8 mouse cellular contexts compared by ENCODE assay signal in the genomic region with DNA sequence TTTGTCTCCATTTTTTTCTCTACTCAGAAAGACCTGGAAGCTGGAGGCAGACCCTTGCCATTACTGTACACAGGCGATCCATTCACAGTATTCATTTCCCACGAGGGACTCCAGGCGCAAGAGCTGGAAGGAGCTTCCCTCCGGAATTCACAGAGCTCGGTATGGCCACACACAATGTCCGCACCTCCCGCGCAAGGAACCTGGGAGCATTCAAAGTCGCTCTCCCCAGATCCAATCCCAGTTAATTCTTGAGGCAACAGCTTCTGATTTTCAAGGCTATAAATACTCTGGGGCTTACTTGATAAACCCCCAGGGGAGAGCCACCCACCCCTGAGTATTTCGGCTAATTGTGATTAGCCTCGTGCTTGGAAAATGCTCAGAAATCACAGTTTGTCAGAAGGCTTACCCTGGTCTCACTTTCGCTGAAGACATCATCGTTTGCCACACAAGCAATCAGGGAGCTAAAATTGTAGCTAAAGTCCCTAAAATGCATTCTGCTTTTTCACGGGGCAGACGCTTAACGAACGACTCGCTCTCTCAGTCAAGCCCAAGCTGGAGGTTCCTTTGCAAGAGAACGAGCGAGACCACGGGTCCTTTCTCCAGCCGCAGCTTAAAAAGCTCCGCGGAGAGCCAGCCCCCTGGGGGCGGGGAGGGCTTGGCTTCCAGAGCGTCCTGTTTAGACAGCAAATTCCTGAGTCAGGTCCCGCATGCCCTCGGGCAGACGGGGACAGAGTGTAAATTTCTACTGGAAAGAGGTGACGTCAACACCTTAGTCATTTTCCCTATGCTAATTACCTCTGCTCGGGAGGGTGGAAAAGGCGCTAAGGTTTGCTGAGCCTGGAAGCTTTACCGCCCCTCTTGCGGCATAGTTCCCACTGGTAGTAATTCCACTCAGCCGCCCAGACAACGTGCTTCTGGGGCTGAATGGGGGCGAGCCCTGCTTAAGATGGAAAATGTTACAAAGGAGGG. TPM values are rescaled to one million over a fixed set of nuclear protein-coding genes. Genes with fewer than 3 reads are reported as not detected.
A peak's percentile ranks its signal among the peaks of the same experiment; 100 is the strongest.
DNase-seq lines count a peak whose midpoint lies in the region; ATAC-seq and TF ChIP-seq lines count a peak whose summit lies in the region.

No protein-coding gene starts in this region.

- peak overlapping the region; percentile 35 for H3K4me3 ChIP-seq in forebrain, embryonic 14.5 days (ENCODE audit: low read depth, low read length)
- peak overlapping the region; percentile 55 for H3K4me3 ChIP-seq in heart, postnatal 0 days (ENCODE audit: low read depth, low read length)
- peak overlapping the region; percentile 38 for H3K4me3 ChIP-seq in liver, embryonic 13.5 days (replicated peaks)
- H3K4me3 ChIP-seq in neural tube, embryonic 11.5 days (ENCODE audit: low read depth, low read length) = peak overlapping the region; percentile 27
- no peak overlapping the region for H3K4me3 ChIP-seq in thymus, adult 2 months (ENCODE audit: control insufficient read depth, insufficient read depth, low read length)

- DNase-seq in forebrain, embryonic 14.5 days (ENCODE audit: low spot score) = peak; percentile 94
- DNase-seq in heart, postnatal 0 days (ENCODE audit: low spot score) = peak; percentile 97
- DNase-seq in kidney, postnatal 25 days = peak; percentile 93 to 98
- peak; percentile 17 for DNase-seq in liver, embryonic 13.5 days
- peak; percentile 91 for DNase-seq in neural tube, embryonic 11.5 days (ENCODE audit: low spot score)
- peak; percentile 4 for DNase-seq in thymus, adult 2 months

- peak overlapping the region; percentile 55; the same call in 1 of the 2 replicates for H3K27ac ChIP-seq in forebrain, embryonic 14.5 days (ENCODE audit: low read depth, low read length)
- peak overlapping the region; percentile 94 for H3K27ac ChIP-seq in heart, postnatal 0 days (ENCODE audit: low read depth)
- H3K27ac ChIP-seq in liver, embryonic 13.5 days = no peak overlapping the region
- H3K27ac ChIP-seq in neural tube, embryonic 11.5 days (ENCODE audit: low read depth, low read length) = 0 out of 2 replicates have a peak overlapping the region, but pooled peaks have one; percentile 24
- H3K27ac ChIP-seq in thymus, adult 2 months (ENCODE audit: control insufficient read depth, insufficient read depth, low read length) = no peak overlapping the region

- peak overlapping the region; percentile 59 for H3K9ac ChIP-seq in forebrain, embryonic 14.5 days (ENCODE audit: low read length)
- peak overlapping the region; percentile 85 for H3K9ac ChIP-seq in heart, postnatal 0 days (replicated peaks; ENCODE audit: low read depth, low read length)
- H3K9ac ChIP-seq in liver, embryonic 13.5 days = peak overlapping the region; percentile 37
- peak overlapping the region; percentile 54 for H3K9ac ChIP-seq in neural tube, embryonic 11.5 days (ENCODE audit: low read length)

- peak overlapping the region; percentile 80 for H3K4me2 ChIP-seq in forebrain, embryonic 14.5 days (ENCODE audit: low read length)
- peak overlapping the region; percentile 69 for H3K4me2 ChIP-seq in heart, postnatal 0 days (ENCODE audit: low read depth, low read length)
- peak overlapping the region; percentile 60 for H3K4me2 ChIP-seq in liver, embryonic 13.5 days
- peak overlapping the region; percentile 67 for H3K4me2 ChIP-seq in neural tube, embryonic 11.5 days (ENCODE audit: low read depth)

- peak; percentile 90 for TF ChIP-seq EP300 in heart, postnatal 0 days (IDR thresholded peaks at IDR 0.05; ENCODE audit: low read depth)

- peak; percentile 70 for ATAC-seq in CD4-positive, CD25-positive, alpha-beta regulatory T cell, adult 4 months
- ATAC-seq in cerebellum, adult (ENCODE audit: insufficient number of reproducible peaks, low FRiP score, low TSS enrichment) = peak; percentile 62
- peak; percentile 90 for ATAC-seq in forebrain, embryonic 14.5 days
- peak; percentile 89 for ATAC-seq in heart, postnatal 0 days (ENCODE audit: insufficient read depth, low read depth)
- ATAC-seq in liver, embryonic 13.5 days (ENCODE audit: low read depth) = peak; percentile 50
- peak; percentile 86 for ATAC-seq in neural tube, embryonic 11.5 days (ENCODE audit: insufficient read depth, low FRiP score, low TSS enrichment)

- no peaks in the 10 kb centered on the region for H3K27me3 ChIP-seq in forebrain, embryonic 14.5 days (replicated peaks; ENCODE audit: control insufficient read depth, insufficient read depth, low read length)
- H3K27me3 ChIP-seq in heart, postnatal 0 days (ENCODE audit: control insufficient read depth, insufficient read depth, low read length) = no peaks in the 10 kb centered on the region
- H3K27me3 ChIP-seq in liver, embryonic 13.5 days = peaks cover 52% of the 10 kb centered on the region
- H3K27me3 ChIP-seq in neural tube, embryonic 11.5 days (ENCODE audit: control insufficient read depth, insufficient read depth, low read length) = no peaks in the 10 kb centered on the region
- H3K27me3 ChIP-seq in thymus, adult 2 months (ENCODE audit: control insufficient read depth, insufficient read depth, low read length) = peaks cover 4% of the 10 kb centered on the region

- WGBS in forebrain, embryonic 14.5 days = under 1% methylated on average over 37 of the region's 37 CpGs
- WGBS in heart, postnatal 0 days = under 1% methylated on average over 37 of the region's 37 CpGs
- WGBS in liver, embryonic 13.5 days (ENCODE audit: insufficient replicate concordance) = 3% methylated on average over 37 of the region's 37 CpGs
- WGBS in neural tube, embryonic 11.5 days = under 1% methylated on average over 37 of the region's 37 CpGs
- WGBS in thymus, adult 2 months = 8% methylated on average over 37 of the region's 37 CpGs

- H3K36me3 ChIP-seq in forebrain, embryonic 14.5 days (ENCODE audit: control insufficient read depth, insufficient read depth, low read length) = peaks cover 24% of the 10 kb centered on the region
- H3K36me3 ChIP-seq in heart, postnatal 0 days (replicated peaks; ENCODE audit: control insufficient read depth, insufficient read depth, low read length) = peaks cover 25% of the 10 kb centered on the region
- peaks cover 20% of the 10 kb centered on the region for H3K36me3 ChIP-seq in liver, embryonic 13.5 days
- H3K36me3 ChIP-seq in neural tube, embryonic 11.5 days (ENCODE audit: control insufficient read depth, insufficient read depth, low read length) = no peaks in the 10 kb centered on the region; the same call in 1 of the 2 replicates
- H3K36me3 ChIP-seq in thymus, adult 2 months (ENCODE audit: control insufficient read depth, insufficient read depth, low read length) = no peaks in the 10 kb centered on the region

- H3K4me1 ChIP-seq in forebrain, embryonic 14.5 days (ENCODE audit: control insufficient read depth, insufficient read depth, low read length) = peaks cover 26% of the 10 kb centered on the region
- peaks cover 43% of the 10 kb centered on the region for H3K4me1 ChIP-seq in heart, postnatal 0 days (ENCODE audit: control insufficient read depth, insufficient read depth)
- peaks cover 25% of the 10 kb centered on the region for H3K4me1 ChIP-seq in liver, embryonic 13.5 days (replicated peaks)
- peaks cover 8% of the 10 kb centered on the region for H3K4me1 ChIP-seq in neural tube, embryonic 11.5 days (ENCODE audit: control insufficient read depth, insufficient read depth, low read length)
- no peaks in the 10 kb centered on the region for H3K4me1 ChIP-seq in thymus, adult 2 months (replicated peaks; ENCODE audit: control insufficient read depth, insufficient read depth, low read length)

- no peak for TF ChIP-seq POLR2A in thymus, adult 2 months (IDR thresholded peaks at IDR 0.05; ENCODE audit: control insufficient read depth, extremely low read depth, insufficient read depth, low read length, poor library complexity)

- no peaks in the 10 kb centered on the region for H3K9me3 ChIP-seq in forebrain, embryonic 14.5 days (replicated peaks; ENCODE audit: control insufficient read depth, low read length)
- H3K9me3 ChIP-seq in heart, postnatal 0 days (replicated peaks; ENCODE audit: control insufficient read depth, low read length) = no peaks in the 10 kb centered on the region
- H3K9me3 ChIP-seq in liver, embryonic 13.5 days (replicated peaks) = no peaks in the 10 kb centered on the region
- H3K9me3 ChIP-seq in neural tube, embryonic 11.5 days (ENCODE audit: control insufficient read depth, low read length) = no peaks in the 10 kb centered on the region

- no peak for TF ChIP-seq CTCF in heart, postnatal 0 days (IDR thresholded peaks at IDR 0.05; ENCODE audit: low read depth)
- no peak for TF ChIP-seq CTCF in thymus, adult 2 months (IDR thresholded peaks at IDR 0.05; ENCODE audit: borderline replicate concordance, control insufficient read depth, extremely low read depth, insufficient read depth, low read length, poor library complexity)

RNA-seq across cellular contexts. Expression of a gene that starts 40.5 kb away (rescaled TPM):
- polyA plus RNA-seq in CD4-positive, CD25-positive, alpha-beta regulatory T cell, adult 4 months (2017; shearing (Covaris generic)) = not detected
- 0.10 TPM in 1 of 2 replicates, not detected in the other for polyA plus RNA-seq in forebrain, embryonic 14.5 days (2014; fragmentation: Nextera tagmentation; extraction: Ambion mirVana)
- 182 and 283 TPM in 2 replicates for total RNA-seq in heart, postnatal 0 days (2014; rRNA removed; ENCODE audit: low replicate concordance)
- polyA plus RNA-seq in heart, postnatal 0 days (2015; fragmentation: Nextera tagmentation; extraction: Ambion mirVana) = 324 and 415 TPM in 2 replicates
- 0.13 and 0.17 TPM in 2 replicates for polyA plus RNA-seq in liver, embryonic 13.5 days (2015; fragmentation: Nextera tagmentation; extraction: Ambion mirVana)
- polyA plus RNA-seq in neural tube, embryonic 11.5 days (2014; fragmentation: Nextera tagmentation; extraction: Ambion mirVana) = 0.15 and 0.54 TPM in 2 replicates
- 0.04 and 1.5 TPM in 2 replicates for polyA plus RNA-seq in thymus, adult 2 months (2012; rRNA removed)

Comparison
In these comparisons a context has a peak if more than half of its experiments do, and no peak if none do; other contexts are left out.
1. DNase-seq: peak in every context shown above with its lines; median percentile 97 in heart, postnatal 0 days; 96 in kidney, postnatal 25 days; 94 in forebrain, embryonic 14.5 days; 91 in neural tube, embryonic 11.5 days; 17 in liver, embryonic 13.5 days; 4 in thymus, adult 2 months.
2. H3K27ac ChIP-seq: peak in forebrain, embryonic 14.5 days (single experiment), heart, postnatal 0 days (single experiment) and neural tube, embryonic 11.5 days (single experiment); none in liver, embryonic 13.5 days (single experiment) and thymus, adult 2 months (single experiment).
3. RNA of a gene that starts 40.5 kb away (polyA plus RNA-seq): 324 to 415 TPM in heart, postnatal 0 days; 0.04 to 1.5 TPM in thymus, adult 2 months, 0.15 to 0.54 TPM in neural tube, embryonic 11.5 days, 0.13 to 0.17 TPM in liver, embryonic 13.5 days, 0.10 TPM in forebrain, embryonic 14.5 days and not detected in CD4-positive, CD25-positive, alpha-beta regulatory T cell, adult 4 months; every median in the first group is over 100 times any median in the second.
4. Peak in every context shown above with its lines, with median percentiles within 50 percentile points of each other: ATAC-seq, H3K4me2 ChIP-seq and H3K9ac ChIP-seq.